In the genomic region with DNA sequence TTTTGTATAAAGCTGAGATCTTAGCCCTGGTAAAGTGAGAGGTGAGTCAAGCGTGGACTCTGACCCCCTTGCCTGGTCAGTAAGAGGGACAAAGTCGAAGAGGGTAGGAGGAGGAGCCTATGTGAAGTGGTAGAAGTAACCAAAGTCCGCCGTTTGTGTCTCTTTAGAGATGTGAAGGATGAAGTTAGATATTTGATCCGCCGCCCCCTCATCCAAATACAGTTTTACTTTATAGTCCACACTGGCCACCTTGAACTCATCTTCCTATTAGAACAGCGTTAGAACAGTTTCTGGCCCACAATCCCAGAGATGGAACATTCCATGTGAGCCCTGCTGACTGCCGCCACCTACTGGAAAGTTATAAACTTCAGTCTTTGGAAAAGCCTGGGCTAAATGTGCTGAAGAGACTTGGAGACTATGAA, we compare ENCODE assay signal across 9 mouse cellular contexts. TPM values are rescaled to one million over a fixed set of nuclear protein-coding genes. Genes with fewer than 3 reads are reported as not detected.
DNase-seq lines count a peak whose midpoint lies in the region; ATAC-seq and TF ChIP-seq lines count a peak whose summit lies in the region.
"Had no signal": no experiment of that assay in that cellular context is flagged by ENCODE, and none has a peak within 500 bp of the region (broad histone marks: within the 10 kb centered on the region; RNA-seq: fewer than 3 reads in every experiment).

Gene Cideb, minus strand, starts transcription at position 96 of the 422 bp plus-strand sequence.

- H3K4me1 ChIP-seq in spleen, adult 2 months (ENCODE audit: control insufficient read depth, insufficient read depth, insufficient read length), result peaks cover 7% of the 10 kb centered on the region; the same call in 1 of the 2 replicates

- TF ChIP-seq CTCF in spleen, adult 2 months (IDR thresholded peaks at IDR 0.05; ENCODE audit: extremely low read depth, insufficient read depth, insufficient read length, insufficient replicate concordance), result 0 out of 2 replicates have a peak, but pooled peaks have one; percentile 10

- no peak within 1 kb of the TSS for H3K27ac ChIP-seq in spleen, adult 2 months (ENCODE audit: insufficient read depth, low read length)
- H3K27ac ChIP-seq: midbrain, embryonic 12.5 days had no signal

- peak; percentile 60 for DNase-seq in adrenal gland, postnatal 10 days
- DNase-seq in adrenal gland, adult 8-10 months, result no peak
- DNase-seq in spleen, adult 2 months (ENCODE audit: low read depth in 1 of 2, low spot score in 2 of 2), result no peak
- no peak for DNase-seq in spleen, postnatal 14 days (ENCODE audit: low spot score in 2 of 2)
- DNase-seq in kidney, adult 9 months, result peak; percentile 95
- peak; percentile 81 for DNase-seq in lung, postnatal 10 days
- DNase-seq in T-cell, adult 2 months (ENCODE audit: low spot score), result no peak

- TF ChIP-seq POLR2A in spleen, adult 2 months (IDR thresholded peaks at IDR 0.05; ENCODE audit: low read depth, low read length), result no peak

- no peak within 1 kb of the TSS for H3K4me3 ChIP-seq in spleen, adult 2 months (ENCODE audit: extremely low read depth, insufficient read depth, insufficient read length)
- H3K4me3 ChIP-seq: midbrain, embryonic 12.5 days had no signal

- peaks cover 7% of the 10 kb centered on the region for H3K27me3 ChIP-seq in spleen, adult 2 months (ENCODE audit: control insufficient read depth, insufficient read depth, low read length)

- peaks cover 11% of the 10 kb centered on the region for H3K36me3 ChIP-seq in spleen, adult 2 months (ENCODE audit: control insufficient read depth, insufficient read depth, low read length)

- 24% methylated on average over 8 of the region's 8 CpGs for WGBS in spleen, adult 2 months

- peak; percentile 23 for ATAC-seq in granulocyte monocyte progenitor cell, adult 5-6 weeks (replicated peaks; ENCODE audit: poor library complexity, severe bottlenecking)

RNA-seq across cellular contexts. Expression of gene Cideb, which starts in this region (rescaled TPM):
- total RNA-seq in adrenal gland, postnatal 10 days (2021), result 10 to 100 TPM; 14.2 to 23.3 TPM
- total RNA-seq in adrenal gland, adult 8-10 months (2022), result under 1 TPM in 2 of 4 experiments, not detected in 2; 0.31 to 0.49 TPM
- 0.33 and 0.46 TPM in 2 replicates for polyA plus RNA-seq in spleen, adult 2 months (2012; rRNA removed)
- not detected in 2 replicates for total RNA-seq in granulocyte monocyte progenitor cell, adult 5-6 weeks (2014; fragmentation: Nextera tagmentation)
- total RNA-seq in granulocyte monocyte progenitor cell, adult 5-6 weeks (2017), result not detected in 2 replicates
- polyA plus RNA-seq: midbrain, embryonic 12.5 days had no signal

Comparison
In these comparisons a context has a peak if more than half of its experiments do, and no peak if none do; other contexts are left out.
1. RNA of gene Cideb (total RNA-seq): 14.2 to 23.3 TPM in adrenal gland, postnatal 10 days; 0.31 to 0.49 TPM in adrenal gland, adult 8-10 months and not detected in granulocyte monocyte progenitor cell, adult 5-6 weeks; every median in the first group is over 10 times any median in the second.
2. DNase-seq: peak in adrenal gland, postnatal 10 days (single experiment), kidney, adult 9 months (single experiment) and lung, postnatal 10 days (single experiment); none in adrenal gland, adult 8-10 months (single experiment), spleen, adult 2 months (0 of 2), spleen, postnatal 14 days (0 of 2) and T-cell, adult 2 months (single experiment).
3. Peak in ATAC-seq in granulocyte monocyte progenitor cell, adult 5-6 weeks; RNA of the gene not detected or under 1 TPM.